Mouse (Mus musculus) ovary, adult 10 weeks (tissue): ENCODE data around the gene Fsd2. TPM values are rescaled to one million over a fixed set of nuclear protein-coding genes. Genes with fewer than 3 reads are reported as not detected.

Experiments used
- polyA plus RNA-seq: library from polyadenylated mRNA; stranded (reverse); fragments of 350-450 nt; fragmentation: Illumina TruSeq; extraction: RNeasy Lipid Tissue Mini Kit (QIAGEN cat#74804); gene quantifications from one replicate; pipeline ENCODE4 v1.2.3, GENCODE M21; 2014

Fsd2 gene
- polyA plus RNA-seq: 0.29 TPM

GRCm38 (mm10) chr7:81566892-81567291, at the start of gene Fsd2:
Gene Fsd2 (minus strand): TSS chr7:81566944.

GRCm38 (mm10) chr7:81571108-81571940, 4.6 kb upstream of the Fsd2 start, which contains the start of gene Whamm:
Gene Whamm (plus strand): TSS chr7:81571266.

GRCm38 (mm10) chr7:81498181-81498580, 68.6 kb downstream of the Fsd2 start, which contains the start of gene BC048679:
Gene BC048679 (minus strand): TSS chr7:81498281.

GRCm38 (mm10) chr7:81493331-81494021, 73.3 kb downstream of the Fsd2 start, which contains the start of gene Ap3b2:
Gene Ap3b2 (minus strand): TSS chr7:81493925.

Other genes starting within 250 kb of the Fsd2 start
- 469 TPM for gene Rps17, start 221.7 kb downstream of the Fsd2 start, polyA plus RNA-seq
- 39.3 TPM for gene Cpeb1, start 111.5 kb downstream of the Fsd2 start, polyA plus RNA-seq
- gene Ap3b2, start 73.0 kb downstream of the Fsd2 start, polyA plus RNA-seq: 0.34 TPM
- not detected for gene BC048679, start 68.7 kb downstream of the Fsd2 start, polyA plus RNA-seq
- gene Whamm, start 4.3 kb upstream of the Fsd2 start, polyA plus RNA-seq: 7.1 TPM
- gene Homer2, start 140.6 kb upstream of the Fsd2 start, polyA plus RNA-seq: 2.4 TPM
- gene Ramac, start 196.0 kb upstream of the Fsd2 start, polyA plus RNA-seq: 223 TPM
- 6.2 TPM for gene 3110040N11Rik, start 222.5 kb upstream of the Fsd2 start, polyA plus RNA-seq